ENCODE assay signal across 8 mouse cellular contexts in the genomic region with DNA sequence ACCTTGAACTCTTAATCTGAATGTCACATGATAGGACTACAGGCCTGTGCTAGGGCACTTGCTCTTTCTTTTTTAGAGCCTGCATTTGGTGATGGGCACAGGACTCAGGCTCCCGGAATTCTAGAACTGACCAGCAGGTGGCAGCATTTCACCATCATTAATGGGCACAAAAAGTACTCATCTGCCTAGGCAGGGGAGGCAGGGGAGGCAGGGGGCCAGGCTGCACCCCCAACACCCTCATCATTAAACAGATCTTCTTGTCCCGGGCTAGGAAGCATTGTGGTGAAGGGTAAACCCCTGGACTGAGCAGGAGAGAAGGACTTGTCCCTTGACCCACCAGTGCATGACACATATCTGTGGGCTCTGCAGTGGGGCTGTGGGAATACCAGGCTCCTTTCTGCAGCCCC. TPM values are rescaled to one million over a fixed set of nuclear protein-coding genes. Genes with fewer than 3 reads are reported as not detected.
DNase-seq lines count a peak whose midpoint lies in the region; ATAC-seq and TF ChIP-seq lines count a peak whose summit lies in the region.
"Had no signal": no experiment of that assay in that cellular context is flagged by ENCODE, and none has a peak within 500 bp of the region (broad histone marks: within the 10 kb centered on the region; RNA-seq: fewer than 3 reads in every experiment).

No protein-coding gene starts in this region.

- no peaks in the 10 kb centered on the region for H3K36me3 ChIP-seq in hindbrain, embryonic 10.5 days
- H3K36me3 ChIP-seq: liver, embryonic 15.5 days had no signal

- peak; percentile 60; the same call in 1 of the 2 replicates for ATAC-seq in erythroblast, adult 5-6 weeks (replicated peaks; ENCODE audit: low FRiP score, poor library complexity, severe bottlenecking)
- ATAC-seq in megakaryocyte, adult 5-6 weeks (ENCODE audit: poor library complexity, severe bottlenecking), result peak; percentile 45; the same call in 1 of the 2 replicates

- TF ChIP-seq POLR2A in bone marrow macrophage, adult 2 months (IDR thresholded peaks at IDR 0.05; ENCODE audit: borderline replicate concordance, low read depth, low read length), result no peak

- peak; percentile 83 for TF ChIP-seq CTCF in bone marrow macrophage, adult 2 months (IDR thresholded peaks at IDR 0.05; ENCODE audit: low read depth, low read length)

- DNase-seq in MN1 (ENCODE audit: low spot score), result peak; percentile 51
- DNase-seq in hindbrain, embryonic 10.5 days (ENCODE audit: low spot score), result peak; percentile 79
- peak; percentile 87 to 90 for DNase-seq in layer of hippocampus, postnatal 14 days (ENCODE audit: low spot score in 2 of 2)
- peak; percentile 43 to 48 for DNase-seq in right cerebral cortex, postnatal 36 days (ENCODE audit: low spot score in 2 of 2)

- no peaks in the 10 kb centered on the region for H3K4me1 ChIP-seq in bone marrow macrophage, adult 2 months (ENCODE audit: control insufficient read depth, insufficient read depth, low read length)
- peaks cover 26% of the 10 kb centered on the region for H3K4me1 ChIP-seq in hindbrain, embryonic 10.5 days (replicated peaks)
- H3K4me1 ChIP-seq: liver, embryonic 15.5 days had no signal

- H3K9me3 ChIP-seq in hindbrain, embryonic 10.5 days, result no peaks in the 10 kb centered on the region
- H3K9me3 ChIP-seq: liver, embryonic 15.5 days had no signal

- peaks cover 10% of the 10 kb centered on the region for H3K27me3 ChIP-seq in hindbrain, embryonic 10.5 days (ENCODE audit: insufficient read depth, poor library complexity, severe bottlenecking)
- H3K27me3 ChIP-seq: liver, embryonic 15.5 days had no signal

- WGBS in hindbrain, embryonic 10.5 days, result 2% methylated on average over 2 of the region's 2 CpGs

- H3K4me3 ChIP-seq in bone marrow macrophage, adult 2 months (ENCODE audit: insufficient read depth, low read length), result no peak overlapping the region
- H3K4me3 ChIP-seq in hindbrain, embryonic 10.5 days, result no peak overlapping the region
- H3K4me3 ChIP-seq: liver, embryonic 15.5 days had no signal

- H3K27ac ChIP-seq in bone marrow macrophage, adult 2 months (ENCODE audit: insufficient read depth, low read depth, low read length), result no peak overlapping the region
- no peak overlapping the region for H3K27ac ChIP-seq in hindbrain, embryonic 10.5 days
- H3K27ac ChIP-seq: liver, embryonic 15.5 days had no signal

RNA-seq across cellular contexts. Expression of gene Trim29, which starts 29.0 kb away (rescaled TPM):
- not detected in 2 replicates for polyA plus RNA-seq in bone marrow macrophage, adult 2 months (2012; ENCODE audit: insufficient read depth, insufficient read length, missing spikeins)
- not detected in 2 replicates for total RNA-seq in erythroblast, adult 5-6 weeks (2015; ENCODE audit: low replicate concordance)
- total RNA-seq in erythroblast, adult 5-6 weeks (2017; ENCODE audit: low replicate concordance), result 0.60 TPM in 1 of 2 replicates, not detected in the other
- 1.9 and 2.1 TPM in 2 replicates for polyA plus RNA-seq in hindbrain, embryonic 10.5 days (2016; fragmentation: Nextera tagmentation; extraction: Ambion mirVana)
- total RNA-seq in layer of hippocampus, postnatal 14 days (2021), result under 1 TPM; 0.44 to 0.67 TPM
- not detected in 2 replicates for total RNA-seq in megakaryocyte, adult 5-6 weeks (2015)
- total RNA-seq in megakaryocyte, adult 5-6 weeks (2017), result not detected in 2 replicates
